Mouse (Mus musculus) testis, adult 2 months (tissue): ENCODE measurements around the gene Slc25a13.

Experiments used
- CTCF ChIP-seq: fragments of 200-500 bp; IDR thresholded peaks from 2 replicates; pipeline ENCODE4 v1.5.1; 2012; ENCODE audit warnings: low read depth, mild to moderate bottlenecking, inconsistent platforms, low read length, moderate library complexity; ENCODE audit not compliant: control insufficient read depth, insufficient read depth, insufficient replicate concordance
- POLR2A ChIP-seq: fragments of 200-500 bp; IDR thresholded peaks from 2 replicates; pipeline ENCODE4 v1.6.1; 2012; ENCODE audit warnings: low read depth, mild to moderate bottlenecking, inconsistent platforms, low read length, moderate library complexity; ENCODE audit not compliant: control insufficient read depth

- TF ChIP-seq CTCF (no peak), POLR2A (no peak)
Measured at GRCm38 (mm10) chr6:6188970-6189369, 28.0 kb downstream of the Slc25a13 start.
